Comparison of ENCODE assay signal across 11 mouse cellular contexts in the genomic region with DNA sequence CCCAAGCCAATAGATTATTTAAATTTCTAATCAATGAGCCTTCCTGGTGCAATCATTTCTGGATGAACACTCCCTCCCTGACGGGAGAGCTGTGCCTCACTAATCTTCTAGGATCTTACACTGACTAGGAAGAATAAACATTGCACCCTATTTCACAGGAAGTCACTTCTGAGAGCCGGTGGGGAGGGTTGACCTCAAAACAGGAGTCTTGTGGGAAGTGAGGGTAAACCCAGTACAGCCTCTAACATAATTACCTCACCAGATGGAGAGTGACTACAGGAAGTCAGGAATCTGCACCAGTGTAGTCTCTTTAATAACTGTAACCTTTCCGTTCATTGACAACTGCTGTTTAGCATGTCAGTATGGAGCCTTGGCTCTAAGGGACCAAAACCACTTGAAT.
DNase-seq lines count a peak whose midpoint lies in the region; ATAC-seq and TF ChIP-seq lines count a peak whose summit lies in the region.
"Had no signal": no experiment of that assay in that cellular context is flagged by ENCODE, and none has a peak within 500 bp of the region (broad histone marks: within the 10 kb centered on the region; RNA-seq: fewer than 3 reads in every experiment).

No protein-coding gene starts in this region.

- H3K9me3 ChIP-seq in heart, postnatal 0 days (replicated peaks; ENCODE audit: control insufficient read depth, low read length): no peaks in the 10 kb centered on the region
- H3K9me3 ChIP-seq in heart, embryonic 10.5 days: no peaks in the 10 kb centered on the region
- no peaks in the 10 kb centered on the region for H3K9me3 ChIP-seq in stomach, embryonic 15.5 days
- H3K9me3 ChIP-seq in neural tube, embryonic 15.5 days (replicated peaks): no peaks in the 10 kb centered on the region
- H3K9me3 ChIP-seq: hindbrain, embryonic 15.5 days had no signal

- H3K27ac ChIP-seq in heart, postnatal 0 days (ENCODE audit: low read depth): peak overlapping the region; percentile 34
- H3K27ac ChIP-seq in heart, embryonic 10.5 days: no peak overlapping the region
- H3K27ac ChIP-seq in stomach, embryonic 15.5 days: peak overlapping the region; percentile 48; the same call in 1 of the 2 replicates
- H3K27ac ChIP-seq in neural tube, embryonic 15.5 days (replicated peaks): no peak overlapping the region
- no peak overlapping the region for H3K27ac ChIP-seq in layer of hippocampus, adult 2 months
- H3K27ac ChIP-seq: hindbrain, embryonic 15.5 days had no signal

- peaks cover 11% of the 10 kb centered on the region for H3K4me1 ChIP-seq in heart, postnatal 0 days (ENCODE audit: control insufficient read depth, insufficient read depth)
- H3K4me1 ChIP-seq in heart, embryonic 10.5 days: peaks cover 3% of the 10 kb centered on the region
- peaks cover 17% of the 10 kb centered on the region for H3K4me1 ChIP-seq in stomach, embryonic 15.5 days
- H3K4me1 ChIP-seq in neural tube, embryonic 15.5 days: no peaks in the 10 kb centered on the region; the same call in 1 of the 2 replicates
- H3K4me1 ChIP-seq: hindbrain, embryonic 15.5 days had no signal

- no peak for DNase-seq in heart, postnatal 0 days (ENCODE audit: low spot score)
- DNase-seq in heart, embryonic 10.5 days (ENCODE audit: low spot score): no peak
- DNase-seq in CD4-positive, CD25-positive, alpha-beta regulatory T cell, adult 2 months (ENCODE audit: low read depth, low spot score): peak; percentile 32
- no peak for DNase-seq in layer of hippocampus, adult 18-20 months (ENCODE audit: low spot score in 2 of 2)
- DNase-seq in layer of hippocampus, adult 2 months (ENCODE audit: low spot score in 2 of 2): no peak
- DNase-seq: right cerebral cortex, adult 18-20 months had no signal

- TF ChIP-seq EP300 in heart, postnatal 0 days (IDR thresholded peaks at IDR 0.05; ENCODE audit: low read depth): no peak

- no peaks in the 10 kb centered on the region for H3K36me3 ChIP-seq in heart, postnatal 0 days (replicated peaks; ENCODE audit: control insufficient read depth, insufficient read depth, low read length)
- H3K36me3 ChIP-seq in heart, embryonic 10.5 days: no peaks in the 10 kb centered on the region
- no peaks in the 10 kb centered on the region for H3K36me3 ChIP-seq in stomach, embryonic 15.5 days
- no peaks in the 10 kb centered on the region for H3K36me3 ChIP-seq in neural tube, embryonic 15.5 days
- H3K36me3 ChIP-seq: hindbrain, embryonic 15.5 days had no signal

- ATAC-seq in heart, postnatal 0 days (ENCODE audit: insufficient read depth, low read depth): peak; percentile 30; the same call in 1 of the 2 replicates
- peak; percentile 61 for ATAC-seq in granulocyte monocyte progenitor cell, adult 5-6 weeks (replicated peaks; ENCODE audit: poor library complexity, severe bottlenecking)
- peak; percentile 51 for ATAC-seq in stomach, embryonic 15.5 days (ENCODE audit: insufficient read depth, low FRiP score, low read depth)
- no peak for ATAC-seq in neural tube, embryonic 15.5 days (ENCODE audit: low FRiP score)

- TF ChIP-seq CTCF in heart, postnatal 0 days (IDR thresholded peaks at IDR 0.05; ENCODE audit: low read depth): no peak
- TF ChIP-seq CTCF in layer of hippocampus, adult 2 months (conservative IDR thresholded peaks at IDR 0.05): no peak

- H3K4me2 ChIP-seq in heart, postnatal 0 days (ENCODE audit: low read depth, low read length): no peak overlapping the region
- H3K4me2 ChIP-seq in stomach, embryonic 15.5 days: no peak overlapping the region
- H3K4me2 ChIP-seq in neural tube, embryonic 15.5 days: no peak overlapping the region
- H3K4me2 ChIP-seq: hindbrain, embryonic 15.5 days had no signal

- H3K27me3 ChIP-seq in heart, postnatal 0 days (ENCODE audit: control insufficient read depth, insufficient read depth, low read length): no peaks in the 10 kb centered on the region
- no peaks in the 10 kb centered on the region for H3K27me3 ChIP-seq in heart, embryonic 10.5 days (ENCODE audit: insufficient read depth, poor library complexity, severe bottlenecking)
- no peaks in the 10 kb centered on the region for H3K27me3 ChIP-seq in stomach, embryonic 15.5 days (replicated peaks)
- H3K27me3 ChIP-seq in neural tube, embryonic 15.5 days (replicated peaks): no peaks in the 10 kb centered on the region
- H3K27me3 ChIP-seq: hindbrain, embryonic 15.5 days had no signal

- H3K9ac ChIP-seq in heart, postnatal 0 days (replicated peaks; ENCODE audit: low read depth, low read length): no peak overlapping the region
- H3K9ac ChIP-seq in stomach, embryonic 15.5 days: no peak overlapping the region
- H3K9ac ChIP-seq in neural tube, embryonic 15.5 days (replicated peaks): no peak overlapping the region
- H3K9ac ChIP-seq: hindbrain, embryonic 15.5 days had no signal

- H3K4me3 ChIP-seq in heart, postnatal 0 days (ENCODE audit: low read depth, low read length): no peak overlapping the region
- H3K4me3 ChIP-seq in heart, embryonic 10.5 days: no peak overlapping the region
- no peak overlapping the region for H3K4me3 ChIP-seq in stomach, embryonic 15.5 days (replicated peaks)
- no peak overlapping the region for H3K4me3 ChIP-seq in neural tube, embryonic 15.5 days (replicated peaks)
- H3K4me3 ChIP-seq in layer of hippocampus, adult 2 months: no peak overlapping the region
- H3K4me3 ChIP-seq: erythroblast, embryonic 14.5 days; hindbrain, embryonic 15.5 days had no signal

- 49% methylated on average over 3 of the region's 3 CpGs for WGBS in heart, postnatal 0 days
- WGBS in heart, embryonic 10.5 days: 45% methylated on average over 3 of the region's 3 CpGs
- 7% methylated on average over 3 of the region's 3 CpGs for WGBS in stomach, embryonic 15.5 days
- 53% methylated on average over 3 of the region's 3 CpGs for WGBS in neural tube, embryonic 15.5 days

Comparison
In these comparisons a context has a peak if more than half of its experiments do, and no peak if none do; other contexts are left out.
1. H3K27ac ChIP-seq: peak in heart, postnatal 0 days (single experiment) and stomach, embryonic 15.5 days (single experiment); none in heart, embryonic 10.5 days (single experiment), neural tube, embryonic 15.5 days (single experiment) and layer of hippocampus, adult 2 months (single experiment).